Mouse (Mus musculus) ES-E14 (cell line): Measurements from ENCODE around the gene Dync1li2. TPM values are rescaled to one million over a fixed set of nuclear protein-coding genes. Genes with fewer than 3 reads are reported as not detected.

ENCODE experiments used
- DNase-seq: peaks from one replicate; pipeline ENCODE4 v3.0.0-alpha.2; 2013; ENCODE audit warnings: low read depth, low spot score
- H3K27ac ChIP-seq: 2 replicates; pipeline ENCODE4 v1.5.1; 2012; ENCODE audit warnings: low read depth, mild to moderate bottlenecking, low read length, moderate library complexity, mixed read lengths; ENCODE audit not compliant: poor library complexity, insufficient read depth, severe bottlenecking
- H3K36me3 ChIP-seq: 2 replicates; pipeline ENCODE4 v1.6.1; 2012; ENCODE audit warnings: mild to moderate bottlenecking, low read length, moderate library complexity, mixed read lengths; ENCODE audit not compliant: control insufficient read depth, poor library complexity, insufficient read depth, severe bottlenecking
- H3K4me1 ChIP-seq, 2 experiments: fragments of 150-350 bp in 1 of 2; sonication (generic) in 1 of 2; 2 replicates each; pipeline ENCODE4 v1.6.1; 2012; ENCODE audit warnings: low read length in 2 of 2, mild to moderate bottlenecking in 1 of 2, mixed read lengths in 1 of 2; ENCODE audit not compliant: control insufficient read depth in 2 of 2, insufficient read depth in 2 of 2, poor library complexity in 1 of 2
- H3K4me3 ChIP-seq, 2 experiments: fragments of 150-350 bp in 1 of 2; sonication (generic) in 1 of 2; 2 replicates each; pipeline ENCODE4 v1.5.1; 2012; ENCODE audit warnings: low read length in 2 of 2, low read depth in 1 of 2, mild to moderate bottlenecking in 1 of 2, mixed read lengths in 1 of 2; ENCODE audit not compliant: insufficient read depth in 1 of 2, poor library complexity in 1 of 2, severe bottlenecking in 1 of 2
- H3K9ac ChIP-seq: 2 replicates; pipeline ENCODE4 v1.6.1; 2012; ENCODE audit warnings: low read depth, mild to moderate bottlenecking, low read length, mixed read lengths; ENCODE audit not compliant: poor library complexity, insufficient read depth, severe bottlenecking
- H3K9me3 ChIP-seq: fragments of 150-350 bp; sonication (generic); 2 replicates; pipeline ENCODE4 v1.6.1; 2012; ENCODE audit warnings: low read depth, mild to moderate bottlenecking, low read length; ENCODE audit not compliant: control insufficient read depth, insufficient read depth
- CHD2 ChIP-seq: IDR thresholded peaks from 2 replicates; pipeline ENCODE4 v1.6.1; 2014; ENCODE audit warnings: mild to moderate bottlenecking, low read depth, low read length, inconsistent platforms
- HCFC1 ChIP-seq: IDR thresholded peaks from 2 replicates; pipeline ENCODE4 v1.6.1; 2012; ENCODE audit warnings: low read length, inconsistent platforms, borderline replicate concordance; ENCODE audit not compliant: insufficient read depth
- MAFK ChIP-seq: IDR thresholded peaks from 2 replicates; pipeline ENCODE4 v1.6.1; 2014; ENCODE audit warnings: mild to moderate bottlenecking, low read depth, low read length, inconsistent platforms; ENCODE audit not compliant: insufficient read depth
- ZC3H11A ChIP-seq: IDR thresholded peaks from 2 replicates; pipeline ENCODE4 v1.6.1; 2012; ENCODE audit warnings: low read depth, mild to moderate bottlenecking, inconsistent platforms, low read length, borderline replicate concordance
- ZNF384 ChIP-seq: IDR thresholded peaks from 2 replicates; pipeline ENCODE4 v1.6.1; 2012; ENCODE audit warnings: low read depth, low read length, inconsistent platforms
- in situ Hi-C, 2 experiments: fragments of 600-800 bp; cut with MboI; formaldehyde crosslinking; loops; one replicate each; pipeline ENCODE4 v1.15.1; 2025; ENCODE audit warnings: low sequenced_read_pairs in 2 of 2, inconsistent platforms in 1 of 2; ENCODE audit not compliant: unreplicated experiment in 2 of 2
- total RNA-seq: library from RNA; depleted of rRNA; stranded (reverse); fragments of 300-350 nt; gene quantifications from 2 replicates; pipeline ENCODE4 v1.2.3, GENCODE M21; 2012

Dync1li2 gene
- total RNA-seq, 1 experiment = 28.9 TPM

DNA sequence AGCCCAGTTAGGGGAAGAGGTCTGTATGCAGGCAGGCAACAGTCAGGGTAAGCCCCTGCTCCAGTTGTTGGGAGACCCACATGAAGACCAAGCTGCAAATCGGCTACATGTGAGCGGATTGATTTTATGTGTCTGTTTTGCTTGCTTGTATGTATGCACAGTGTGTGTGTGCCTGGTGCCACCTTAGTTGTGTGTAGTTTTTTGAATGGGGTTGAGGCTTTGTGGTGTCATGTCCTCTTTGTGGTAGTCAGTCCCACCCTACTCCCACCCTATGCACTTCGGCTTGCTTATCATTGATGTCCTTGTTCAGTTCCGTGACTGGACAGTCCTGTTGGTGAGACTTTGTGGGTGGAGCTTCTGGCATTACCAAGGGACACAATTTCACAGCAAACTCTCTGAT lies 29.1 kb downstream of the Dync1li2 start:
- Histone ChIP-seq H3K4me1 (peaks cover 0 to 16% of the 10 kb centered on the region in 2 experiments; a peak in 2 of 4 replicates), H3K36me3 (peaks cover 4% of the 10 kb centered on the region)
- in situ Hi-C loops = no loop called here

DNA sequence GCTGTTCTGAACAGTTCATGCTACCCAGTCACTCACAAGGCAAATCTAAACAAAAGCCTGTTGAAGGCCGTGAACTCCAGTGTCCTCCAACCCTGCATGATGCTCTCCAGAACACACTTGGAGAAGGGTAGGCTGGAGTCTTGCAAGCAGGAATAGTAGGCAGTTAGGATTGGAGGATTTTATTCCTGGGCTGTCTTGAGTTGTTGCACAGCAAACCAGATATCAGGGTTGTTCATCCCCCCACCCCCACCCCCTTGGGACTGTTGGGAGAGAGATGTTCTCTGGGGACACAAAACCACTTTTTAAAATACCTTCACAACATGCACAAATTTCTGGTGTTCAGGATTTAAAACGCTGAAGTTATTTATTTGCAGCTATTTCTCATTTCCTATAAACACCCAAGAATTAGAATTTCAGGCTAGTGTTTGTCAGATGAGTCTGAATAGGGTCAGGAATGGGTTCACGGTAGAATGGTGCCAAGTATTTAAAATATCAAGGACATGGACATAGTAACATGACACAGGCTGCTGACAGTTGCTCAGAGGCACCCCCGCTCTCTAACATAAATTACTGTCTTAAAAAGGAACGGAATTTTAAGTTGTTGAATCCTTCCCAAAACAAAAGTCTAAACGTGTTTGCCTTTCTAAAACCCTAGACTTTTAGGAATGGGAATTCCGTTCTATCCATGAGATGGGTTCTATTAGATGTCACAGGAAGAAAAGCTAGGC lies 29.9 kb downstream of the Dync1li2 start:
- no peak overlapping the region for H3K9ac ChIP-seq
- H3K9me3 ChIP-seq = no peaks in the 10 kb centered on the region
- TF ChIP-seq MAFK (no peak), HCFC1 (no peak), ZNF384 (no peak), CHD2 (no peak), ZC3H11A (no peak)
- H3K4me1 ChIP-seq = peaks cover 0 to 17% of the 10 kb centered on the region in 2 experiments; a peak in 2 of 4 replicates
- DNase-seq = no peak
- no peak overlapping the region for H3K4me3 ChIP-seq
- H3K27ac ChIP-seq = no peak overlapping the region
- in situ Hi-C loops = no loop called here
- peaks cover 4% of the 10 kb centered on the region; the same call in 1 of the 2 replicates for H3K36me3 ChIP-seq

More for the DNA sequence above, 29.1 kb downstream of the Dync1li2 start:
- no peak for DNase-seq
- Histone ChIP-seq H3K27ac (no peak overlapping the region), H3K9me3 (no peaks in the 10 kb centered on the region), H3K9ac (no peak overlapping the region), H3K4me3 (no peak overlapping the region)
- TF ChIP-seq ZC3H11A = no peak
- TF ChIP-seq MAFK = no peak
- TF ChIP-seq HCFC1 = no peak
- no peak for TF ChIP-seq CHD2
- TF ChIP-seq ZNF384 = no peak

DNA sequence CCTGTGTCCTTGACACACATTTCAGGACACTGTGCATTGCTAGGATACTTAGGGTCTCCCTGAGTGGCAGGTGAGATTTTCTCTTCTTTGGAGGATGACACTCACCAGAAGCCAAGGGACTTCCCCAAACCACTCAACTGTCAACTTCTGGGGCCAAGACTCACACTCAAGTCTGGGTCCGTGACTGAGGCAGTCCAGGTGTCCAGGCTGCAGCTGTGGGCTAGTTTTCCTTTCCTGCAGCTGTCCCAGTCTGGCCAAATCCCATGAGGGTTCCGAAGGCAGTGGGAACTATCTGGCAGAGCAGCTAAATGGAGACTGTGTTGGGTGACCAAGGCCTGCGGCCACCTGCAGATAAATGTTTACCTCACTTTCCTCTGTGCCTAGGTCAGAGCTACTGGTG lies 30.9 kb downstream of the Dync1li2 start:
- H3K27ac ChIP-seq = no peak overlapping the region
- H3K36me3 ChIP-seq = no peaks in the 10 kb centered on the region; the same call in 1 of the 2 replicates
- no peak overlapping the region for H3K4me3 ChIP-seq
- H3K9ac ChIP-seq = no peak overlapping the region
- in situ Hi-C loops = no loop called here
- H3K9me3 ChIP-seq = no peaks in the 10 kb centered on the region
- TF ChIP-seq ZNF384 (no peak), HCFC1 (no peak), CHD2 (no peak), MAFK (no peak), ZC3H11A (no peak)
- no peak for DNase-seq
- H3K4me1 ChIP-seq = peaks cover 0 to 14% of the 10 kb centered on the region in 2 experiments; a peak in 2 of 4 replicates

DNA sequence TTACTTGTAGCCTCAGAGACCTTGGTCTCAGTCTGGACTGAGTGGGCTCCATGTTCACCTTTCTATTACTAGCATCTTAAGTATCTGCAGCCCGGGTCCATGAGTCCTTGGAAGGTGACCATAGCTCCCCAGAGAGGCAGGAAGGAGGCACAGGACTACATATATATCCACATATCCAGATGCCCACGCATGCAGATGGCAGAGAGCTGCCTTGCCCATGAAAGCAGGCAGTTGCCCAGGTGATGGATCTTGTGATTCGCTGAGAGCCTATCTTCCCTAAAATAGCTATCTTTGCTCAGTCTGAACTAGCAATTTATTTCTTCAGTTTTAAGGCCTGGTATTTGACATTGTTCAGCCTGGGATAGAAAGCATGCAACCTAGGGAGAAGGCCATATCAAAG lies 31.4 kb downstream of the Dync1li2 start:
- Histone ChIP-seq H3K4me3 (no peak overlapping the region), H3K27ac (peak overlapping the region; percentile 8; the same call in 1 of the 2 replicates), H3K9me3 (no peaks in the 10 kb centered on the region), H3K4me1 (peaks cover 0 to 14% of the 10 kb centered on the region in 2 experiments; a peak in 2 of 4 replicates), H3K9ac (no peak overlapping the region), H3K36me3 (no peaks in the 10 kb centered on the region; the same call in 1 of the 2 replicates)
- TF ChIP-seq CHD2 = no peak
- TF ChIP-seq HCFC1 = no peak
- no peak for TF ChIP-seq MAFK
- TF ChIP-seq ZC3H11A = no peak
- TF ChIP-seq ZNF384 = no peak
- in situ Hi-C loops = no loop called here
- DNase-seq = no peak
